Mouse (Mus musculus) embryonic fibroblast, embryonic 13.5 days (primary cell): ENCODE data around the gene Trim38.

Source experiments
- CTCF ChIP-seq: IDR thresholded peaks from 2 replicates; pipeline ENCODE4 v1.5.1; 2011; ENCODE audit warnings: mild to moderate bottlenecking, control low read depth, low read length, moderate library complexity, borderline replicate concordance; ENCODE audit not compliant: insufficient read depth
- POLR2A ChIP-seq: IDR thresholded peaks from 2 replicates; pipeline ENCODE4 v1.6.1; 2011; ENCODE audit warnings: low read depth, mild to moderate bottlenecking, control low read depth, low read length, moderate library complexity

GRCm38 (mm10) chr13:23763586-23764323, 6.0 kb upstream of the Trim38 start, which contains the start of gene Hist1h1a:
- TF ChIP-seq POLR2A = peak; percentile 99
- no peak for TF ChIP-seq CTCF
